Mouse (Mus musculus) telencephalon, adult 2 months (tissue): Measurements from ENCODE around the gene Arhgef40.
A peak's percentile ranks its signal among the peaks of the same experiment; 100 is the strongest.

Experiments used
- DNase-seq: peaks from one replicate; pipeline ENCODE4 v3.0.0-alpha.2; 2011; ENCODE audit warnings: low read depth, low spot score

Arhgef40 gene

GRCm38 (mm10) chr14:52003981-52004495, 19.5 kb downstream of the Arhgef40 start:
- peak; percentile 97 for DNase-seq

GRCm38 (mm10) chr14:52005141-52005540, 20.6 kb downstream of the Arhgef40 start:
- no peak for DNase-seq

GRCm38 (mm10) chr14:52005616-52006015, 21.1 kb downstream of the Arhgef40 start:
- no peak for DNase-seq

GRCm38 (mm10) chr14:52006241-52006640, 21.7 kb downstream of the Arhgef40 start:
- DNase-seq, result no peak

GRCm38 (mm10) chr14:52006771-52007170, 22.3 kb downstream of the Arhgef40 start:
- no peak for DNase-seq

- DNase-seq, result peak; percentile 77
Measured at GRCm38 (mm10) chr14:52008321-52009203, 24.0 kb downstream of the Arhgef40 start.

- DNase-seq, result no peak
Measured at GRCm38 (mm10) chr14:52009361-52009760, 24.8 kb downstream of the Arhgef40 start.

GRCm38 (mm10) chr14:52009841-52010240, 25.3 kb downstream of the Arhgef40 start:
- DNase-seq, result no peak

GRCm38 (mm10) chr14:52010446-52011111, 26.1 kb downstream of the Arhgef40 start:
- no peak for DNase-seq

GRCm38 (mm10) chr14:52011683-52012082, 27.2 kb downstream of the Arhgef40 start:
- no peak for DNase-seq

GRCm38 (mm10) chr14:52012085-52012484, 27.6 kb downstream of the Arhgef40 start:
- peak; percentile 66 for DNase-seq

GRCm38 (mm10) chr14:52012553-52012952, 28.0 kb downstream of the Arhgef40 start:
- DNase-seq, result no peak

GRCm38 (mm10) chr14:52013021-52013610, 28.6 kb downstream of the Arhgef40 start:
- DNase-seq, result no peak

- DNase-seq, result no peak
Measured at GRCm38 (mm10) chr14:52013771-52014219, 29.3 kb downstream of the Arhgef40 start.

GRCm38 (mm10) chr14:52014271-52014760, 29.8 kb downstream of the Arhgef40 start:
- DNase-seq, result no peak

- no peak for DNase-seq
Measured at GRCm38 (mm10) chr14:52014761-52015311, 30.3 kb downstream of the Arhgef40 start.

GRCm38 (mm10) chr14:52015445-52016100, 31.1 kb downstream of the Arhgef40 start, which contains the start of gene Tmem253:
Gene Tmem253, plus strand, starts transcription at chr14:52015658.
- DNase-seq, result no peak

GRCm38 (mm10) chr14:52016625-52017405, 32.3 kb downstream of the Arhgef40 start:
- no peak for DNase-seq

GRCm38 (mm10) chr14:52017662-52018061, 33.1 kb downstream of the Arhgef40 start:
- DNase-seq, result no peak
